Mouse (Mus musculus): ENCODE data around the gene Reg1. TPM values are rescaled to one million over a fixed set of nuclear protein-coding genes. Genes with fewer than 3 reads are reported as not detected.
"Not testable (repeated sequence)": the region's sequence is repeated elsewhere in the genome, so short reads cannot be mapped to it uniquely, and the experiment has no call there.

Reg1 gene
- polyA plus RNA-seq (2016; fragmentation: Nextera tagmentation; extraction: Ambion mirVana): not detected in 2 replicates

GRCm38 (mm10) chr6:78422411-78422810, at the start of gene Reg1:
Gene Reg1, plus strand, starts transcription at chr6:78422711.
- H3K27ac ChIP-seq; H3K27me3 ChIP-seq (ENCODE audit: low read depth, poor library complexity, severe bottlenecking); H3K4me3 ChIP-seq; DNase-seq (ENCODE audit: low spot score); H3K4me1 ChIP-seq; H3K9me3 ChIP-seq (replicated peaks); H3K36me3 ChIP-seq: not testable (repeated sequence)

GRCm38 (mm10) chr6:78378765-78379164, 43.7 kb upstream of the Reg1 start, which contains the start of gene Reg3d:
Gene Reg3d, minus strand, starts transcription at chr6:78378865.
- H3K27ac ChIP-seq: no peak within 1 kb of the TSS
- 87% methylated on average over 2 of the region's 2 CpGs for WGBS
- H3K9me3 ChIP-seq (replicated peaks): no peaks in the 10 kb centered on the region
- no peaks in the 10 kb centered on the region for H3K4me1 ChIP-seq
- DNase-seq (ENCODE audit: low spot score): no peak
- H3K36me3 ChIP-seq: no peaks in the 10 kb centered on the region
- no peaks in the 10 kb centered on the region for H3K27me3 ChIP-seq (ENCODE audit: low read depth, poor library complexity, severe bottlenecking)
- H3K4me3 ChIP-seq: no peak within 1 kb of the TSS

- no peak for DNase-seq (ENCODE audit: low spot score)
- Histone ChIP-seq H3K9me3 (replicated peaks) (no peaks in the 10 kb centered on the region), H3K4me1 (no peaks in the 10 kb centered on the region), H3K27ac (no peak within 1 kb of the TSS), H3K4me3 (no peak within 1 kb of the TSS), H3K36me3 (no peaks in the 10 kb centered on the region), H3K27me3 (ENCODE audit: low read depth, poor library complexity, severe bottlenecking) (no peaks in the 10 kb centered on the region)
These were observed 42.1 kb upstream of the Reg1 start, which contains the start of gene Reg3a for GRCm38 (mm10) chr6:78380409-78380808. Gene Reg3a, plus strand, starts transcription at chr6:78380709.

- Histone ChIP-seq H3K27me3 (ENCODE audit: low read depth, poor library complexity, severe bottlenecking) (no peaks in the 10 kb centered on the region), H3K4me1 (no peaks in the 10 kb centered on the region), H3K27ac (no peak overlapping the region), H3K9me3 (replicated peaks) (no peaks in the 10 kb centered on the region), H3K36me3 (no peaks in the 10 kb centered on the region), H3K4me3 (no peak overlapping the region)
- 90% methylated on average over 3 of the region's 3 CpGs for WGBS
- no peak for DNase-seq (ENCODE audit: low spot score)
These were observed 36.9 kb upstream of the Reg1 start for GRCm38 (mm10) chr6:78385609-78386008.

- H3K36me3 ChIP-seq; DNase-seq (ENCODE audit: low spot score): not testable (repeated sequence)
- 100% methylated on average over 4 of the region's 17 CpGs for WGBS
These were observed 27.2 kb upstream of the Reg1 start, which contains the start of gene Reg2 for GRCm38 (mm10) chr6:78395323-78395722. Gene Reg2, plus strand, starts transcription at chr6:78395623.

GRCm38 (mm10) chr6:78425497-78425896, 3.0 kb downstream of the Reg1 start:
- 94% methylated on average over 3 of the region's 3 CpGs for WGBS

More at GRCm38 (mm10) chr6:78395323-78395722, 27.2 kb upstream of the Reg1 start, which contains the start of gene Reg2:
- not testable (repeated sequence) for H3K27ac ChIP-seq; H3K9me3 ChIP-seq (replicated peaks); H3K27me3 ChIP-seq (ENCODE audit: low read depth, poor library complexity, severe bottlenecking); H3K4me1 ChIP-seq; H3K4me3 ChIP-seq

GRCm38 (mm10) chr6:78447202-78447601, 24.7 kb downstream of the Reg1 start:
- no peak for DNase-seq (ENCODE audit: low spot score)
- 72% methylated on average over 1 of the region's 1 CpGs for WGBS
- Histone ChIP-seq H3K4me1 (no peaks in the 10 kb centered on the region), H3K27me3 (ENCODE audit: low read depth, poor library complexity, severe bottlenecking) (no peaks in the 10 kb centered on the region), H3K9me3 (replicated peaks) (no peaks in the 10 kb centered on the region), H3K27ac (no peak overlapping the region), H3K4me3 (no peak overlapping the region), H3K36me3 (no peaks in the 10 kb centered on the region)

More at GRCm38 (mm10) chr6:78425497-78425896, 3.0 kb downstream of the Reg1 start:
- Histone ChIP-seq H3K27me3 (ENCODE audit: low read depth, poor library complexity, severe bottlenecking) (no peaks in the 10 kb centered on the region), H3K4me3 (no peak overlapping the region), H3K27ac (no peak overlapping the region), H3K9me3 (replicated peaks) (no peaks in the 10 kb centered on the region), H3K36me3 (no peaks in the 10 kb centered on the region), H3K4me1 (no peaks in the 10 kb centered on the region)
- no peak for DNase-seq (ENCODE audit: low spot score)

- Histone ChIP-seq H3K36me3 (no peaks in the 10 kb centered on the region), H3K4me3 (no peak overlapping the region), H3K4me1 (no peaks in the 10 kb centered on the region), H3K27me3 (ENCODE audit: low read depth, poor library complexity, severe bottlenecking) (no peaks in the 10 kb centered on the region), H3K9me3 (replicated peaks) (no peaks in the 10 kb centered on the region), H3K27ac (no peak overlapping the region)
- DNase-seq (ENCODE audit: low spot score): no peak
These were observed 25.9 kb downstream of the Reg1 start for GRCm38 (mm10) chr6:78448409-78448808.

- no peaks in the 10 kb centered on the region for H3K36me3 ChIP-seq
- H3K9me3 ChIP-seq (replicated peaks): no peaks in the 10 kb centered on the region
- 95% methylated on average over 2 of the region's 2 CpGs for WGBS
- no peaks in the 10 kb centered on the region for H3K27me3 ChIP-seq (ENCODE audit: low read depth, poor library complexity, severe bottlenecking)
- H3K4me1 ChIP-seq: no peaks in the 10 kb centered on the region
- no peak overlapping the region for H3K4me3 ChIP-seq
- no peak overlapping the region for H3K27ac ChIP-seq
- no peak for DNase-seq (ENCODE audit: low spot score)
These were observed 30.3 kb downstream of the Reg1 start for GRCm38 (mm10) chr6:78452804-78453203.

GRCm38 (mm10) chr6:78460191-78460825, 37.8 kb downstream of the Reg1 start:
- Histone ChIP-seq H3K27ac (no peak overlapping the region), H3K36me3 (no peaks in the 10 kb centered on the region), H3K4me3 (no peak overlapping the region), H3K4me1 (no peaks in the 10 kb centered on the region), H3K9me3 (replicated peaks) (no peaks in the 10 kb centered on the region), H3K27me3 (ENCODE audit: low read depth, poor library complexity, severe bottlenecking) (no peaks in the 10 kb centered on the region)
- WGBS: 73% methylated on average over 3 of the region's 3 CpGs
- no peak for DNase-seq (ENCODE audit: low spot score)

- no peaks in the 10 kb centered on the region for H3K36me3 ChIP-seq
- no peaks in the 10 kb centered on the region for H3K27me3 ChIP-seq (ENCODE audit: low read depth, poor library complexity, severe bottlenecking)
- H3K4me3 ChIP-seq: no peak overlapping the region
- WGBS: 97% methylated on average over 2 of the region's 2 CpGs
- H3K27ac ChIP-seq: no peak overlapping the region
- no peak for DNase-seq (ENCODE audit: low spot score)
- no peaks in the 10 kb centered on the region for H3K9me3 ChIP-seq (replicated peaks)
- H3K4me1 ChIP-seq: no peaks in the 10 kb centered on the region
These were observed 39.8 kb downstream of the Reg1 start for GRCm38 (mm10) chr6:78462360-78462759.

GRCm38 (mm10) chr6:78463266-78463665, 40.8 kb downstream of the Reg1 start:
- Histone ChIP-seq H3K27ac (no peak overlapping the region), H3K27me3 (ENCODE audit: low read depth, poor library complexity, severe bottlenecking) (no peaks in the 10 kb centered on the region), H3K4me3 (no peak overlapping the region), H3K4me1 (no peaks in the 10 kb centered on the region), H3K36me3 (no peaks in the 10 kb centered on the region), H3K9me3 (replicated peaks) (no peaks in the 10 kb centered on the region)
- 81% methylated on average over 2 of the region's 2 CpGs for WGBS
- DNase-seq (ENCODE audit: low spot score): no peak

- H3K36me3 ChIP-seq: no peaks in the 10 kb centered on the region
- H3K27me3 ChIP-seq (ENCODE audit: low read depth, poor library complexity, severe bottlenecking): no peaks in the 10 kb centered on the region
- no peak within 1 kb of the TSS for H3K4me3 ChIP-seq
- DNase-seq (ENCODE audit: low spot score): no peak
- H3K9me3 ChIP-seq (replicated peaks): no peaks in the 10 kb centered on the region
- H3K4me1 ChIP-seq: no peaks in the 10 kb centered on the region
- no peak within 1 kb of the TSS for H3K27ac ChIP-seq
- WGBS: 89% methylated on average over 2 of the region's 2 CpGs
These were observed 46.3 kb downstream of the Reg1 start, which contains the start of gene Reg3g for GRCm38 (mm10) chr6:78468772-78469171. Gene Reg3g, minus strand, starts transcription at chr6:78468872.

- Histone ChIP-seq H3K27ac (no peak overlapping the region), H3K27me3 (ENCODE audit: low read depth, poor library complexity, severe bottlenecking) (no peaks in the 10 kb centered on the region), H3K4me3 (no peak overlapping the region), H3K9me3 (replicated peaks) (no peaks in the 10 kb centered on the region), H3K4me1 (no peaks in the 10 kb centered on the region), H3K36me3 (no peaks in the 10 kb centered on the region)
- 86% methylated on average over 3 of the region's 3 CpGs for WGBS
- DNase-seq (ENCODE audit: low spot score): no peak
These were observed 46.8 kb downstream of the Reg1 start for GRCm38 (mm10) chr6:78469287-78469686.
